Mouse (Mus musculus): Measurements from ENCODE around the gene Colgalt2. TPM values are rescaled to one million over a fixed set of nuclear protein-coding genes. Genes with fewer than 3 reads are reported as not detected.

Gene Colgalt2
- polyA plus RNA-seq, 1 experiment from 2014 or later: 1.3 TPM

- Histone ChIP-seq H3K9ac (ENCODE audit: low read depth, low read length) (no peak overlapping the region), H3K27ac (ENCODE audit: low read depth, low read length) (no peak overlapping the region), H3K36me3 (ENCODE audit: control insufficient read depth, insufficient read depth, low read length) (no peaks in the 10 kb centered on the region), H3K4me1 (ENCODE audit: control insufficient read depth, insufficient read depth, low read length) (no peaks in the 10 kb centered on the region), H3K27me3 (ENCODE audit: control insufficient read depth, insufficient read depth, low read length) (no peaks in the 10 kb centered on the region), H3K9me3 (ENCODE audit: control insufficient read depth, low read length) (0 out of 2 replicates have a peak, but pooled peaks cover 2% of the 10 kb centered on the region), H3K4me3 (ENCODE audit: low read length) (no peak overlapping the region), H3K4me2 (replicated peaks; ENCODE audit: low read depth, low read length) (no peak overlapping the region)
- ATAC-seq (ENCODE audit: low FRiP score, low TSS enrichment): no peak
Observed at GRCm38 (mm10) chr1:152389271-152389670, 10.4 kb upstream of the Colgalt2 start.

DNA sequence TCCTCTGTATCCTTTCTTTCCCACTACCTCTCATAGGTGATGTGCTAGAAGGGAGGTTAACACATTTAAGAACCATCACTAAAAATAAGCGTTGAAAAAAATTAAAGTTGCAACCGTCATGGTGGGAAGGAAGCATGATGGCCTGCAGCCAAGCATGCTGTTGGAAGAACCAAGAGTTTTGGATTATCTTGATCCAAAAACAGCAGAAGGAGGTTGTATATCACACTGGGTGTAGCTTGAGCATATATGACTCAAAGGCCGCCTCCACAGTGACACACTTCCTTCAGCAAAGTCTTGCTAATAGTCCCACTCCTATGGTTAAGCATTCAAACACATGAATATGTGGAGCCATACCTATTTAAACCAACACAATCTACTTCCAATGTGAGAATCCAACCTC, 5.5 kb upstream of the Colgalt2 start:
- no peak overlapping the region for H3K4me3 ChIP-seq (ENCODE audit: low read length)
- H3K9me3 ChIP-seq (ENCODE audit: control insufficient read depth, low read length): peaks cover 2% of the 10 kb centered on the region; the same call in 1 of the 2 replicates
- no peak for ATAC-seq (ENCODE audit: low FRiP score, low TSS enrichment)
- H3K27me3 ChIP-seq (ENCODE audit: control insufficient read depth, insufficient read depth, low read length): no peaks in the 10 kb centered on the region; the same call in 1 of the 2 replicates
- H3K4me1 ChIP-seq (ENCODE audit: control insufficient read depth, insufficient read depth, low read length): no peaks in the 10 kb centered on the region
- no peak overlapping the region for H3K9ac ChIP-seq (ENCODE audit: low read depth, low read length)
- H3K36me3 ChIP-seq (ENCODE audit: control insufficient read depth, insufficient read depth, low read length): no peaks in the 10 kb centered on the region
- 85% methylated on average over 3 of the region's 3 CpGs for WGBS
- H3K4me2 ChIP-seq (replicated peaks; ENCODE audit: low read depth, low read length): no peak overlapping the region
- H3K27ac ChIP-seq (ENCODE audit: low read depth, low read length): no peak overlapping the region

DNA sequence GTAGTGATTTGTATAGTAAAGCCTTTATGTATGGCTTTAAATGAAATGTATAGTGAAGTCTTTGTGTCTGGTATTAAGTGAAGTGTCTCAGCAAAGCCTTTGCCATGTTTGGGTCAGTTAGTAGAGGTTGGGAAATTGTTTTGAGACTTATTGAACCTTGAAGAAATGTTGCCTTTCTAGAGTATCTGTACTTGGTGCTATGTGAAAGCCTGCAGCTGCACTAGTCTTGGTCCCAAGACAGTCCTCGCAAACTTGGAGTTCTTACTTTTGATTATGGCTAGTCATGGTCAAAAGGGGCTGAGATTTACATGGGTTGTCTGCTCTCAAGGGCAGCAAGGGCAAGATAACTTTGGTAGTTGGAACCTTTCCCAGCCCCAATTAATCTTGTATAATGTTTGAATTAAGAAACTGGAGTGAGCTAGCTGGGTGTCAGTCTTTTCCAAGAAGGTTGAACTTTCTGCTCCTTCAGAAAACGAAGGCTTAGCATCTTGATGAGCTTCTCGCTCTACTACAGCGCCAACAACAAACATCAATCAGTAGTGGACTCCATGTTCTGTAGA, 4.6 kb upstream of the Colgalt2 start:
- Histone ChIP-seq H3K9me3 (ENCODE audit: control insufficient read depth, low read length) (peaks cover 2% of the 10 kb centered on the region; the same call in 1 of the 2 replicates), H3K4me2 (replicated peaks; ENCODE audit: low read depth, low read length) (no peak overlapping the region), H3K27me3 (ENCODE audit: control insufficient read depth, insufficient read depth, low read length) (no peaks in the 10 kb centered on the region; the same call in 1 of the 2 replicates), H3K9ac (ENCODE audit: low read depth, low read length) (no peak overlapping the region), H3K4me3 (ENCODE audit: low read length) (no peak overlapping the region), H3K4me1 (ENCODE audit: control insufficient read depth, insufficient read depth, low read length) (no peaks in the 10 kb centered on the region), H3K27ac (ENCODE audit: low read depth, low read length) (no peak overlapping the region), H3K36me3 (ENCODE audit: control insufficient read depth, insufficient read depth, low read length) (no peaks in the 10 kb centered on the region)
- WGBS: 54% methylated on average over 4 of the region's 4 CpGs
- ATAC-seq (ENCODE audit: low FRiP score, low TSS enrichment): no peak

DNA sequence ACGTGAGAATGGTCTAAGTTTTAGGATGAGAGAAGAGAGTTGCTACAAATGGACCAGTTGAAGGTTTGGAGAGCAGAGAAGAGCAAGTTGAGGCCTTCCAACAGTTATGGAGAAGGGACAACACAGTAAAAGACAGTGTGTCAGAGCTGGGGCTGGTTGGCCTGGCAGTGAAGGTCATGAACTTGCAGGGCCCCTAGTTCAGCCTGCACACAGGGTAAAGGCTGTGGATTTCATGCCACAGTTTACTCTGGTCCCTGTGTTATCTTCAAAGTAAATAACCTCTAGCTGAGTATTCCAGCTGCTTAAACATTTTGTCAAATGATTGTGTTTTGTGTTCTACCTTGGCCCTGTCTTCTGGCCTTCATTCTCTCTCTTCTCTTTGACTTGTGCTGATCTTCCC, 922 bp upstream of the Colgalt2 start:
- 62% methylated on average over 1 of the region's 1 CpGs for WGBS
- H3K4me3 ChIP-seq (ENCODE audit: low read length): no peak overlapping the region
- H3K4me2 ChIP-seq (replicated peaks; ENCODE audit: low read depth, low read length): no peak overlapping the region
- peaks cover 17% of the 10 kb centered on the region for H3K27me3 ChIP-seq (ENCODE audit: control insufficient read depth, insufficient read depth, low read length)
- no peak overlapping the region for H3K27ac ChIP-seq (ENCODE audit: low read depth, low read length)
- H3K9ac ChIP-seq (ENCODE audit: low read depth, low read length): no peak overlapping the region
- no peaks in the 10 kb centered on the region; the same call in 1 of the 2 replicates for H3K9me3 ChIP-seq (ENCODE audit: control insufficient read depth, low read length)
- ATAC-seq (ENCODE audit: low FRiP score, low TSS enrichment): no peak
- H3K4me1 ChIP-seq (ENCODE audit: control insufficient read depth, insufficient read depth, low read length): no peaks in the 10 kb centered on the region
- H3K36me3 ChIP-seq (ENCODE audit: control insufficient read depth, insufficient read depth, low read length): no peaks in the 10 kb centered on the region

- Histone ChIP-seq H3K27ac (ENCODE audit: low read depth, low read length) (no peak overlapping the region), H3K9me3 (ENCODE audit: control insufficient read depth, low read length) (no peaks in the 10 kb centered on the region; the same call in 1 of the 2 replicates), H3K9ac (ENCODE audit: low read depth, low read length) (peak overlapping the region; percentile 40; the same call in 1 of the 2 replicates), H3K27me3 (ENCODE audit: control insufficient read depth, insufficient read depth, low read length) (peaks cover 17% of the 10 kb centered on the region), H3K4me3 (ENCODE audit: low read length) (peak overlapping the region; percentile 40), H3K4me2 (replicated peaks; ENCODE audit: low read depth, low read length) (peak overlapping the region; percentile 58), H3K36me3 (ENCODE audit: control insufficient read depth, insufficient read depth, low read length) (no peaks in the 10 kb centered on the region), H3K4me1 (ENCODE audit: control insufficient read depth, insufficient read depth, low read length) (no peaks in the 10 kb centered on the region)
- no peak; the same call in 1 of the 2 replicates for ATAC-seq (ENCODE audit: low FRiP score, low TSS enrichment)
- 23% methylated on average over 14 of the region's 14 CpGs for WGBS
Observed at GRCm38 (mm10) chr1:152400556-152401540, 1.2 kb downstream of the Colgalt2 start.

GRCm38 (mm10) chr1:152407021-152407946, 7.7 kb downstream of the Colgalt2 start:
- Histone ChIP-seq H3K9ac (ENCODE audit: low read depth, low read length) (no peak overlapping the region), H3K36me3 (ENCODE audit: control insufficient read depth, insufficient read depth, low read length) (no peaks in the 10 kb centered on the region), H3K9me3 (ENCODE audit: control insufficient read depth, low read length) (0 out of 2 replicates have a peak, but pooled peaks cover 1% of the 10 kb centered on the region), H3K4me1 (ENCODE audit: control insufficient read depth, insufficient read depth, low read length) (no peaks in the 10 kb centered on the region), H3K27me3 (ENCODE audit: control insufficient read depth, insufficient read depth, low read length) (no peaks in the 10 kb centered on the region), H3K4me3 (ENCODE audit: low read length) (no peak overlapping the region), H3K27ac (ENCODE audit: low read depth, low read length) (no peak overlapping the region), H3K4me2 (replicated peaks; ENCODE audit: low read depth, low read length) (peak overlapping the region; percentile 19)
- ATAC-seq (ENCODE audit: low FRiP score, low TSS enrichment): no peak
- 39% methylated on average over 22 of the region's 22 CpGs for WGBS

GRCm38 (mm10) chr1:152409356-152409755, 9.7 kb downstream of the Colgalt2 start:
- WGBS: 65% methylated on average over 4 of the region's 4 CpGs
- H3K9me3 ChIP-seq (ENCODE audit: control insufficient read depth, low read length): 0 out of 2 replicates have a peak, but pooled peaks cover 3% of the 10 kb centered on the region
- H3K4me3 ChIP-seq (ENCODE audit: low read length): no peak overlapping the region
- no peak overlapping the region for H3K27ac ChIP-seq (ENCODE audit: low read depth, low read length)
- no peak for ATAC-seq (ENCODE audit: low FRiP score, low TSS enrichment)
- no peak overlapping the region for H3K4me2 ChIP-seq (replicated peaks; ENCODE audit: low read depth, low read length)
- H3K36me3 ChIP-seq (ENCODE audit: control insufficient read depth, insufficient read depth, low read length): no peaks in the 10 kb centered on the region
- H3K27me3 ChIP-seq (ENCODE audit: control insufficient read depth, insufficient read depth, low read length): no peaks in the 10 kb centered on the region
- H3K4me1 ChIP-seq (ENCODE audit: control insufficient read depth, insufficient read depth, low read length): no peaks in the 10 kb centered on the region
- H3K9ac ChIP-seq (ENCODE audit: low read depth, low read length): no peak overlapping the region

- 0 out of 2 replicates have a peak, but pooled peaks cover 3% of the 10 kb centered on the region for H3K9me3 ChIP-seq (ENCODE audit: control insufficient read depth, low read length)
- no peak overlapping the region for H3K4me2 ChIP-seq (replicated peaks; ENCODE audit: low read depth, low read length)
- no peak overlapping the region for H3K27ac ChIP-seq (ENCODE audit: low read depth, low read length)
- no peaks in the 10 kb centered on the region for H3K36me3 ChIP-seq (ENCODE audit: control insufficient read depth, insufficient read depth, low read length)
- no peaks in the 10 kb centered on the region for H3K4me1 ChIP-seq (ENCODE audit: control insufficient read depth, insufficient read depth, low read length)
- H3K27me3 ChIP-seq (ENCODE audit: control insufficient read depth, insufficient read depth, low read length): no peaks in the 10 kb centered on the region
- WGBS: 95% methylated on average over 3 of the region's 3 CpGs
- H3K9ac ChIP-seq (ENCODE audit: low read depth, low read length): no peak overlapping the region
- no peak for ATAC-seq (ENCODE audit: low FRiP score, low TSS enrichment)
- no peak overlapping the region for H3K4me3 ChIP-seq (ENCODE audit: low read length)
Observed at GRCm38 (mm10) chr1:152410657-152411056, 11.0 kb downstream of the Colgalt2 start.

Data from kidney, embryonic 14.5 days (tissue).